Mouse (Mus musculus) megakaryocyte-erythroid progenitor cell, adult 5 weeks (primary cell): ENCODE data around the gene Rasgrp1. TPM values are rescaled to one million over a fixed set of nuclear protein-coding genes. Genes with fewer than 3 reads are reported as not detected.

Source experiments
- polyA plus RNA-seq: library from polyadenylated mRNA; stranded (reverse); fragments of >175 nt; gene quantifications from 2 replicates; pipeline ENCODE4 v1.2.3, GENCODE M21; 2012

Gene Rasgrp1
- 0.15 and 0.52 TPM in 2 replicates for polyA plus RNA-seq

GRCm38 (mm10) chr2:117342547-117343239, at the start of gene Rasgrp1:
Gene Rasgrp1 (minus strand): TSS chr2:117343001.

GRCm38 (mm10) chr2:117249255-117250000, 93.4 kb downstream of the Rasgrp1 start, which contains the start of gene Fam98b:
Gene Fam98b (plus strand): TSS chr2:117249739.

Other genes with a start within 250 kb of the Rasgrp1 start
- 2.2 and 2.7 TPM in 2 replicates for gene Spred1, start 221.6 kb downstream of the Rasgrp1 start, polyA plus RNA-seq
- gene Fam98b, start 93.3 kb downstream of the Rasgrp1 start, polyA plus RNA-seq = 10.9 and 19.1 TPM in 2 replicates